Mouse (Mus musculus) hindbrain, embryonic 14.5 days (tissue): ENCODE data around the gene Kirrel3. TPM values are rescaled to one million over a fixed set of nuclear protein-coding genes. Genes with fewer than 3 reads are reported as not detected.

Experiments
- ATAC-seq: fragments of 200-750 bp; cut with Nextera tagmentation; 2 replicates; pipeline ENCODE4 v1.8.0; 2017; ENCODE audit warnings: moderate number of reproducible peaks, mild to moderate bottlenecking, moderate TSS enrichment, moderate library complexity; ENCODE audit not compliant: low FRiP score
- DNase-seq: peaks from one replicate; pipeline ENCODE4 v3.0.0-alpha.2; 2015; ENCODE audit warnings: low spot score
- H3K27ac ChIP-seq: fragments of 300-500 bp; sonication (generic); 2 replicates; pipeline ENCODE4 v1.5.1; 2014; ENCODE audit warnings: mild to moderate bottlenecking, moderate library complexity
- H3K27me3 ChIP-seq: fragments of 300-500 bp; sonication (generic); 2 replicates; pipeline ENCODE4 v1.6.1; 2014; ENCODE audit warnings: mild to moderate bottlenecking, low read length, mixed read lengths; ENCODE audit not compliant: control insufficient read depth, insufficient read depth
- H3K36me3 ChIP-seq: fragments of 300-500 bp; sonication (generic); replicated peaks from 2 replicates; pipeline ENCODE4 v1.6.1; 2014; ENCODE audit not compliant: control insufficient read depth, insufficient read depth
- H3K4me1 ChIP-seq: fragments of 300-500 bp; sonication (generic); replicated peaks from 2 replicates; pipeline ENCODE4 v1.6.1; 2014; ENCODE audit warnings: antibody characterized with exemption, low read length, mixed read lengths; ENCODE audit not compliant: control insufficient read depth, insufficient read depth
- H3K4me2 ChIP-seq: fragments of 300-500 bp; sonication (generic); replicated peaks from 2 replicates; pipeline ENCODE4 v1.6.1; 2014; ENCODE audit warnings: mild to moderate bottlenecking, moderate library complexity
- H3K4me3 ChIP-seq: fragments of 300-500 bp; sonication (generic); replicated peaks from 2 replicates; pipeline ENCODE4 v1.5.1; 2014; ENCODE audit warnings: mild to moderate bottlenecking, low read length
- H3K9ac ChIP-seq: fragments of 300-500 bp; sonication (generic); 2 replicates; pipeline ENCODE4 v1.6.1; 2014
- H3K9me3 ChIP-seq: fragments of 300-500 bp; sonication (generic); 2 replicates; pipeline ENCODE4 v1.6.1; 2016; ENCODE audit warnings: low read length; ENCODE audit not compliant: control insufficient read depth
- WGBS: fragments of 180-500 bp; shearing (Covaris S2); extraction: QIAGEN DNeasy Blood & Tissue Kit; methylation state at CpG from one replicate; pipeline ENCODE4 v1.1.7; 2014; 5-methylcytosine and 5-hydroxymethylcytosine counted together
- polyA plus RNA-seq: library from polyadenylated mRNA; unstranded; fragments of >200 nt; fragmentation: Nextera tagmentation; extraction: Ambion mirVana; gene quantifications from 2 replicates; pipeline ENCODE4 v1.2.1, GENCODE M21; 2014

The Kirrel3 gene
- polyA plus RNA-seq, 1 experiment from 2014 or later: 38.8 TPM

- H3K27ac ChIP-seq: no peak overlapping the region
- H3K27me3 ChIP-seq: no peaks in the 10 kb centered on the region
- H3K4me3 ChIP-seq: no peak overlapping the region
- 47% methylated on average over 6 of the region's 6 CpGs for WGBS
- H3K9me3 ChIP-seq: no peaks in the 10 kb centered on the region
- H3K4me2 ChIP-seq: no peak overlapping the region
- H3K4me1 ChIP-seq: peaks cover 8% of the 10 kb centered on the region; the same call in 1 of the 2 replicates
- ATAC-seq (0 out of 2 replicates have a peak, but pooled peaks have one; percentile 14), DNase-seq (no peak)
- no peak overlapping the region for H3K9ac ChIP-seq
- no peaks in the 10 kb centered on the region for H3K36me3 ChIP-seq
Observed at GRCm38 (mm10) chr9:34732507-34732906, 246.8 kb downstream of the Kirrel3 start.

- H3K27ac ChIP-seq: no peak overlapping the region
- H3K9me3 ChIP-seq: no peaks in the 10 kb centered on the region
- H3K4me1 ChIP-seq: peaks cover 8% of the 10 kb centered on the region; the same call in 1 of the 2 replicates
- WGBS: 68% methylated on average over 6 of the region's 6 CpGs
- no peak overlapping the region for H3K9ac ChIP-seq
- H3K4me2 ChIP-seq: no peak overlapping the region
- no peak for DNase-seq
- no peaks in the 10 kb centered on the region for H3K27me3 ChIP-seq
- no peak for ATAC-seq
- no peaks in the 10 kb centered on the region for H3K36me3 ChIP-seq
- H3K4me3 ChIP-seq: no peak overlapping the region
Observed at GRCm38 (mm10) chr9:34733579-34733978, 247.9 kb downstream of the Kirrel3 start.

GRCm38 (mm10) chr9:34734991-34735390 lies 249.3 kb downstream of the Kirrel3 start:
- Histone ChIP-seq H3K27me3 (no peaks in the 10 kb centered on the region), H3K27ac (no peak overlapping the region), H3K9ac (no peak overlapping the region), H3K4me3 (no peak overlapping the region), H3K4me1 (peaks cover 16% of the 10 kb centered on the region; the same call in 1 of the 2 replicates), H3K9me3 (no peaks in the 10 kb centered on the region), H3K4me2 (no peak overlapping the region), H3K36me3 (no peaks in the 10 kb centered on the region)
- DNase-seq (no peak), ATAC-seq (no peak)
- 84% methylated on average over 4 of the region's 4 CpGs for WGBS

- no peaks in the 10 kb centered on the region for H3K9me3 ChIP-seq
- H3K4me1 ChIP-seq: peaks cover 8% of the 10 kb centered on the region; the same call in 1 of the 2 replicates
- no peak for DNase-seq
- H3K4me3 ChIP-seq: no peak overlapping the region
- no peaks in the 10 kb centered on the region for H3K27me3 ChIP-seq
- WGBS: 40% methylated on average over 5 of the region's 5 CpGs
- ATAC-seq: no peak; the same call in 1 of the 2 replicates
- no peak overlapping the region for H3K4me2 ChIP-seq
- H3K36me3 ChIP-seq: no peaks in the 10 kb centered on the region
- no peak overlapping the region for H3K27ac ChIP-seq
- no peak overlapping the region for H3K9ac ChIP-seq
Observed at GRCm38 (mm10) chr9:34739431-34739830, 253.7 kb downstream of the Kirrel3 start.

- ATAC-seq: no peak
Observed at GRCm38 (mm10) chr9:34740814-34741213, 255.1 kb downstream of the Kirrel3 start.

GRCm38 (mm10) chr9:34748003-34748402 lies 262.3 kb downstream of the Kirrel3 start:
- DNase-seq (no peak), ATAC-seq (no peak)

More at GRCm38 (mm10) chr9:34740814-34741213, 255.1 kb downstream of the Kirrel3 start:
- no peak for DNase-seq
- H3K9me3 ChIP-seq: no peaks in the 10 kb centered on the region
- no peak overlapping the region for H3K27ac ChIP-seq
- no peak overlapping the region for H3K4me2 ChIP-seq
- H3K4me1 ChIP-seq: peaks cover 8% of the 10 kb centered on the region; the same call in 1 of the 2 replicates
- no peaks in the 10 kb centered on the region for H3K27me3 ChIP-seq
- 94% methylated on average over 3 of the region's 3 CpGs for WGBS
- H3K36me3 ChIP-seq: no peaks in the 10 kb centered on the region
- no peak overlapping the region for H3K9ac ChIP-seq
- H3K4me3 ChIP-seq: no peak overlapping the region

GRCm38 (mm10) chr9:34749161-34749560 lies 263.5 kb downstream of the Kirrel3 start:
- Histone ChIP-seq H3K9ac (no peak overlapping the region), H3K9me3 (no peaks in the 10 kb centered on the region), H3K4me3 (no peak overlapping the region), H3K27ac (no peak overlapping the region), H3K27me3 (no peaks in the 10 kb centered on the region), H3K4me1 (peaks cover 6% of the 10 kb centered on the region), H3K36me3 (no peaks in the 10 kb centered on the region), H3K4me2 (no peak overlapping the region)
- ATAC-seq (no peak), DNase-seq (no peak)
- WGBS: 84% methylated on average over 7 of the region's 7 CpGs

More at GRCm38 (mm10) chr9:34748003-34748402, 262.3 kb downstream of the Kirrel3 start:
- Histone ChIP-seq H3K9me3 (no peaks in the 10 kb centered on the region), H3K4me3 (no peak overlapping the region), H3K36me3 (no peaks in the 10 kb centered on the region), H3K9ac (no peak overlapping the region), H3K4me1 (peaks cover 6% of the 10 kb centered on the region), H3K4me2 (no peak overlapping the region), H3K27me3 (no peaks in the 10 kb centered on the region), H3K27ac (no peak overlapping the region)
- 53% methylated on average over 2 of the region's 2 CpGs for WGBS

GRCm38 (mm10) chr9:34749877-34750276 lies 264.2 kb downstream of the Kirrel3 start:
- DNase-seq: no peak

GRCm38 (mm10) chr9:34750887-34751286 lies 265.2 kb downstream of the Kirrel3 start:
- Histone ChIP-seq H3K4me1 (peaks cover 16% of the 10 kb centered on the region), H3K4me3 (no peak overlapping the region), H3K27me3 (no peaks in the 10 kb centered on the region), H3K4me2 (no peak overlapping the region), H3K27ac (no peak overlapping the region), H3K36me3 (no peaks in the 10 kb centered on the region), H3K9ac (no peak overlapping the region), H3K9me3 (no peaks in the 10 kb centered on the region)
- DNase-seq: no peak
- WGBS: 59% methylated on average over 2 of the region's 2 CpGs
- no peak for ATAC-seq

More at GRCm38 (mm10) chr9:34749877-34750276, 264.2 kb downstream of the Kirrel3 start:
- H3K27me3 ChIP-seq: no peaks in the 10 kb centered on the region
- H3K36me3 ChIP-seq: no peaks in the 10 kb centered on the region
- H3K9me3 ChIP-seq: no peaks in the 10 kb centered on the region
- no peak overlapping the region for H3K4me3 ChIP-seq
- H3K4me2 ChIP-seq: no peak overlapping the region
- no peak overlapping the region for H3K27ac ChIP-seq
- WGBS: 52% methylated on average over 4 of the region's 4 CpGs
- H3K4me1 ChIP-seq: peaks cover 12% of the 10 kb centered on the region
- ATAC-seq: peak; percentile 65
- H3K9ac ChIP-seq: no peak overlapping the region
